Mouse (Mus musculus): ENCODE data around the gene Stk39.
A peak's percentile ranks its signal among the peaks of the same experiment; 100 is the strongest.

The Stk39 gene

DNA sequence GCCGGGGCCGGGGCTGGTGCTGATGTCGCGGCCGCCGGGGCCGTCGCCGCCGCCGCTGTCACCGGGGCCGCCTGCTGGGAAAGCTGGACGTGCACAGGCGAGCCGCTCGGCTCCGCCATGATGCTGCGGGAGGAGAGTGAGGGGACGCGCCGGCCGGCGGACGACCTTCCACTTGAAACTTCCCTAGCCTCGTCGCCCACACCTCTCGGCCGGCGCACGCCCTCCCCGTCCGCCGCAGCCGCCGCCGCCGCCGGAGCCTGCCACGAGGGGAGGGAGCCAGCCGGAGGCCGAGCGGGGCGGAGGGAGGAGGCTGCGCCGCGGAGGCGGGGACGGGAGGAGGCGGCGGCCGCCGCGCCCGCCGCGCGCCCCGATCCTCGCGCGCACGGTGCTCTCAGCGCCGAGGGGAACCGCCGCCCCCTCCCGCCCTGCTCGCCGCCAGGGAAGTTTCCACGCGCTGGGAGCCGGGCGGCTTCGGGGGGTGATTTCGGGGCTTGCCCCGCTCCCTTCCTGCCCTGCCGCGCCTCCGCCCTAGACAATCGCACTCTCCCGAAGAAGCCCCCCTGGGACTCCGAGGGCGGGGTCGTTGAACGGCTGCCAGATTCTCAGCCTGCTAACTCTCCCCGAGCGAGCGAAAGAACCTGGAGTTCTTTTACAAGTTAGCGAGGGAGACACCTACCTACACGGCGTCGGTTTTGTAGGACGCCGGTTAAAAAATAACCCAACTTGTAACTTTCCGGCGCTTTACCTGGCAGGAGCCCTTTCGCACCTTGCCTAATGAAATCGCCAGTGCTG is at the start of gene Stk39:
Stk39 (minus strand) TSS at position 510 of the 792 bp plus-strand sequence.
- DNase-seq (ENCODE audit: low spot score in 2 of 2): peak; percentile 75 to 84

DNA sequence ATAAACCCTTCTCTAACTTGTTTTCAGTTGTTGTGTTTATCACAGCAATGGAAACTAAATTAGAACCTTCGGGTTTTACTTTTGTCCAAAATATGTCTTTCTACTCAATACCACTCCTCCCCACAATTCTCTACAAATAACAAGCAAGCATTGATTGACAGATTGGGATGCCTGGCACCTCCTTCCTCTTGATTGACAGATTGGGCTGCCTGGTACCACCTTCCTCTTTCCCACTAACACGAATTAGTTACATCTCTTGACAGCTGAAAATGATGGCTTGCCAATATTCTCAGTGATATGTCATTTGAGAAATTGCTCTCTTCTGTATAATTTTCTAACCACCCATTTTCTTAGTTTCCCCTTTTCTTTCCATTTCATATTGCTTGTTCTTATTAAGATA is 43.3 kb upstream of the Stk39 start:
- DNase-seq (ENCODE audit: low spot score in 2 of 2): no peak

DNA sequence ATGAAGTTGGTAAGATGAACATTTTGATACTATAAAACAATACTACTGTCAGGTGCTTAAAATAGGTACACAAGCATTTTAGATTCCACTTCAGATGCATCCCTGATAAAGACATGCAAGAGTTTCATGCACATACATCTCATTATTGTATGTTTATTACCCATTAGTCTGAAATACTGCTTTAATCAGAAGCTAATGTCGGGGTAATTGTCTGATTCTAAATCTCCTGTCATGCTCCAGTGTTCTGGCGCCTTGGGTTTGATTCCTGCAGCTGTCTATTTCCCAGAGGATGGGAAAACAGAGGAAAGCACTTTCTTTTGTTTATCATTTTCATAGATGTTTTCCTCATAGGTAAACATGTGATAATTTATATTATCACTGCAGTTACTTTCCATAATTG is 31.1 kb upstream of the Stk39 start:
- no peak for DNase-seq (ENCODE audit: low spot score in 2 of 2)

DNA sequence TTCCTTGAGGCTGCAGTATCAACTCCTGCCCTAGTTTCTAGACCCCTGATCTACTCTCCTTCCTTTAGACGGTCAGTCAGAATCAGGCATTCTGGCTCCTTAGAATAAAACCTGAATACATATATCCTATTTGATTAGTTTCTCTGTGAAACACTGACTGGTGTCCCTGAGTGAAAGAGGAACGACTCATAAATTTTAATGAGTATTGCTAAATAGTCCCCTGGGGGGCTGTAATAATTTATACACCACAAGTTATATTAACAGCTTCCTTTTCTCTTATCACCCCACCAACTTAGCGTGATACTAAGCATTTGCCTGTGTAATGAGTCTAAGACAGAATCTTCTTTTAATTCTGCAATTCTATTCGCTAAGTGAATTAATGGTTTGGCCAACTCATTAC is 30.7 kb upstream of the Stk39 start:
- DNase-seq (ENCODE audit: low spot score in 2 of 2): no peak

DNA sequence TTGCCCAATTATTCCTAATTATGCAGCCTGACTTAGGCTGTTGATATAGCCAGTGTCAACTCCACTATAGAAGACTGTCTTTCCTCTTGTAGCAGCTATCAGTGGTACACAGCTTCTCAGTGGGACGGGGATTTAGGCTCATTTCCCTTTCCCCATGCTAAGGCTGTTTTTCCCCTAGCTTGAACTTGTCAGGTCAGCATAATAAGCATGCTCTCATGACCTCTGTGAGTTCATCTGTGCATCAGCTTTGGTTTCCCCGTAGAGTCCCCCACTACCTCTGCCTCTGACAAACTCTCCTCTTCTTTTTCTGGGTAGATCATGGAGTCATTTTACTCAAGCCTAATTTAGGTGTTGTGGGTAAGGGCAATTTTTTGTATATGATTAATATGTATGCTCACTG is 30.2 kb upstream of the Stk39 start:
- no peak for DNase-seq (ENCODE audit: low spot score in 2 of 2)

DNA sequence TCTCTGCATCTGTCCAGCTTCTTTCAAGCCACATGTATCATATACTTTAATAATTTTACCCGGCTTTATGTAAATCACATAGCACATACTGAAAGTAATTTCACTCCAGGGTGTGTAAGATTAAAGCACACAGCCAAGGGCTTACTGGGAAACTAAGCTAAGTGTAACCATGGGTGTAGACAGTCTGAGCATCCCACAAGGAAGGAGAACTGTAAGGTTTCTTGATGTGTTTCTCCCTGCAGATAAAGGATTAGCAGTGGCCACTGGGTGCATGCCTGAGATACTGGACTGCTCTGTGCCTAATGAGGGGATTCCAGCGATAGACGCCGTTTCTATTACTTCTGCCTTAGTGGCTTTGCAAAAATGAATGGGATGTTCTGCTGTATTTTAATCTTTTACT is 14.2 kb upstream of the Stk39 start:
- DNase-seq (ENCODE audit: low spot score in 2 of 2): no peak

DNA sequence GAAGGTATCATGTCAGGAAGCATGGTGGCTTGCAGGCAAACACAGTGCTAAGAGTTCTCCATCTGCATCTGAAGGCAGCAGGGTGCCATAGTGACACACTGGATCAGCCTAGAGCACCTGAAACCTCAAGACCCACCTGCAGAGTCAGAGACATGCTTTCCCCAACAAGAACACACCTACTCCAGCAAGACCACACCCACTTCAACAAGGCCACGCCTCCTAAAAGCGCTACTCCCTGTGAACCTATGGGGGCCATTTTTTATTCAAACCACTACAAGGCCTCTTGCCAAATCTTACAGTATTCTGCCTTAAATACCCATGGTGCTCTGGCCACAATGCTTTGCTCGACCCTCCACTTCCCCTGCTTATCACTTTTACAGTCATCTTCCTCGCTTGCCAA is 13.1 kb upstream of the Stk39 start:
- no peak for DNase-seq (ENCODE audit: low spot score in 2 of 2)

DNA sequence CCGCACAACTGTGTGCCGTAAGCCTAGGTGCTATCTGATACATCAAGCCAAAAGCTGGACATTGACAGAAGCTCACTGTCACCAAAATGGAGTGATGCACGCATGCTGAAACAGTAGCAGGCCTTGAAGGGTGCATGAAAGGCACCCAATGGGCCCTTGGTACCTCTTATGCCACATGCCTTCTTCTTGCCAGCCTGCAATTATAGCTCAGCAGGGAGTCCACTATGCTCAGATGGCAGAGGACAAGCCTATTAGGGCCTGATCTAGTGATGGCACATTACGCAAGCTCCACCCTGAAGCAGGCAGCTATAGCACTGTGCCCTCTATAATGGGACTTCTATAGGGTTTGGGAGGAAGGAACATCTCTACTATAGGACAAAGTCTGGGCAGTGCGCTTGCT is 10.8 kb upstream of the Stk39 start:
- DNase-seq (ENCODE audit: low spot score in 2 of 2): no peak

DNA sequence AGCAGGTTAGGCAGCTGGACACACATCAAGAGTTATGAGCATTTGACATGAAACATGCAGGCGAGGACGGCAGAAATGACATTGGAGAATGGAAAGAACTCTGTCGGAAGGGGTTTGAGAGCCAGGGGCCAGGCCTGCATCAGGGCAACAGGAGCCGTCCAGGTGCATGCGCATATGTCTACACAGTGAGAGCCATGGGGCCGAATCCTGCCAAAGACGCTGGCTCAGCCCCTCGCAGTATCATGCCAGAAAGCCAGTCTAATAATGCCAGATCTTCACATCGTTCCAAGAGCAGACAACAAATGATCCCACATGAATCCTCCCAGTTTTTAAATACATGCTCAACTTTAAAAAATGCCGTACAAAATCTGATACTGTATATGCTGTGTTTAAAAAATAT is 7.8 kb upstream of the Stk39 start:
- DNase-seq (ENCODE audit: low spot score in 2 of 2): no peak

DNA sequence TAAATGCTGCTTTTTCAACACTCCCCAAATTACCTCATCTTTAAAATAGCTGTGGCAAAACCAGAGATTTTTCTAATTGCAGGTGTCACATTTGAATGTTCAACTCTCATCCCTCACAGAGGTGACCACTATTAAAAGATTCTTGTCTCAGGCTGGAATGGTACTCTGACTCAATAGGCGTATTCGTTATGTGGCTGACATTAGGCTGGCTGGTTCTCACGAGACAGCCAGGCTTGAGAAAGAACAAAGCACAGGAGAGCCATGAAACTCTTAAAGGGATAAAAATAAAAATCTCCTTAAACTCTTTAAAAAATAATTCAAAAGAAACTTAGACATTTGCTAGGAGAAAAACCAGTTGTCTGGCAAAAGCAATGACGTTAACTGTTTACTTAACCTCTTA is 853 bp upstream of the Stk39 start:
- DNase-seq (ENCODE audit: low spot score in 2 of 2): no peak

DNA sequence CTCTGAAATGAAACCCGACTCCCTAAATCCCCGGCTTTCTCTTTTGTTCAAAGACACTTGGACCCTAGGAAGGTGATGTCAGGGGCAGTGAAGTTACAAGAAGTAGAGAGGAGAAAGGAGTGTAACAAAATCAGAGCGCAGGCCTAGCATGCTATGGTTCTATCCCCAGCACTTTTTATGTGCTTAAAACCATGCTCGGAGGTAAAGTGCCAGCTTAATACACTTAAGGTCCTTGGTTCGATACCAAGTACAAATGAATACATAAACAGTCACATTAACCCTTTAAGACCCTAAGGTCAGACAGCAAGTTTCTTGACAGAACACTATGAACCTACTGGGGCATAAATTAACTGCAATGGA is 463 bp upstream of the Stk39 start:
- DNase-seq (ENCODE audit: low spot score in 2 of 2): no peak

DNA sequence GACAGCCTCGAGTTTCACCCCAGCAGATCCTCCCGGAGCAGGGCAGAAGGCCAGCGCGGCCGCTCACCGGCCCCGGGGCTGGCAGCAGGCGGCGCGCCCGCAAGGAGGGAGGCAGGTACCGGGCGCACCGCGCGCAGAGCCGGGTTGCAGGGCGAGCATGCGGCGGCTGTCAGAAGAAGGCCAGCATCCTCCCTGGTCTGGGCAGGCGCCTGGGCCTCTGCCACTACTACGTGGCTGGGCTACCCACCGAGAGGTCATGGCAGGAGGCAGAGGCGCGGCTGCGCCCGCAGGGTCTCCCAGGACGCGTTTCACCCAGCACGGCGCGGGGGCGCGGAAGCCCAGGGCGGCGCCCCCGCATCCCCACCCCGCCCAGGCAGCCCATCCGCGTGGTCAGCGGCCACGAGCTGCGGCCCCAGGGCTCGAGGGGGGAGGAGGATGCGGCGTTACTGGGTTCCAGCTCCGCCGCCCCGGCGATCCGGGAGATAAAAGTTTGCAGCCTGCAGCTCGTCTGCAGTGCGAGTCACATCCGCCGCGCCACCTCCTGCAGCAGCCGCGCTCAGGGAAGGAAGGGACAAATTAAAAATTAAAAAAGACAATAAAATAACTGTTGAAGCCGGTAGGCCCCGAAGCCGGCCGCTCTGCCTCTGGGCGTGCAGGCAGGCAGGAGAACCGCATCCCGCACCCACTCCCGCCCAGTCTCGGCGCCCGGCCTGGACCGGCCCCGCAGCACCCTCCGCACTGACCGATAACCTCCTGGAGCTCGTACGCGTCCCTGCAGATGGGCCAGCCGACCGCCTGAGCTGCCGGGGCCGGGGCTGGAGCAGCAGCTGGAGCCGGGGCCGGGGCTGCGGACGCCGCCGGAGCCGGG is 943 bp downstream of the Stk39 start:
- DNase-seq (ENCODE audit: low spot score in 2 of 2): peak; percentile 52 to 62

DNA sequence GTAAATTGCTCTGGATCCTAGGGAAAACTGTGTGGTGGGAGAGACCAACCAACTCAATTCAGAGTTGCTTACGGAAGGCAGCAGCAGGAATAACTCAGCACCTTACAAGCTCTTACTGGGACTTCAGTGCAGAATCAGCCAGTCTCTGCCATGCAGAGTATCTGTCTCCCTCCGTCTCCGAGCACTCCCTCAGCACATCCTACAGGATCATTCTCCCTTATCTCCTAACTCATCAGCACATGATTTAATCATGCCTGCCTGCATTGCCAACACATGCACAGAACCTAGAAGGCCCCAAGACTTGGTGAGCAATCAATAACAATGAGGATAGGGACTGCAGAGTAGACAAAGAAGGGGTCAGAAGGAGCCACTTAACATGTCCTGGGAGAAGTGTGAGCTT is 2.6 kb downstream of the Stk39 start:
- no peak for DNase-seq (ENCODE audit: low spot score in 2 of 2)

DNA sequence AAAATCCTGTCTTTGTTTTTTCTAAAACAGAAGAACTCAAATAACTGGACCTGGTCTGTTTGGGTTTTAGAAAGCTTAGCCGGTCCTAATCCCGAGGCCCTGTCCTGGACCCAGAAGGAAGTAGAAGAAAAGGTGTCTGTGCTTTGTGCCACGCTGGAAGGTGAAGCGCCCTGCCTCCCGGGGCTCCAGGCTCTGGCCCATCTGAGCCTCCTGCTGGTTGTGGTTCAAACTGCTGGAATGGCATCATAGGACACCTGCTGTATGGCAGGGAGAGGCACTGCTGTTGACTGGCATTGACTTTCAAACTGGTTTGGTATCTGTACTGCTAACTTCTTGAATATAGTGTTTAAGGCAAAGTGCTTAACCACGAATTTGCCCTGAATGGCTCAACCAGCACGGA is 3.4 kb downstream of the Stk39 start:
- peak in 1 of 2 experiments; percentile 28 for DNase-seq (ENCODE audit: low spot score in 2 of 2)

DNA sequence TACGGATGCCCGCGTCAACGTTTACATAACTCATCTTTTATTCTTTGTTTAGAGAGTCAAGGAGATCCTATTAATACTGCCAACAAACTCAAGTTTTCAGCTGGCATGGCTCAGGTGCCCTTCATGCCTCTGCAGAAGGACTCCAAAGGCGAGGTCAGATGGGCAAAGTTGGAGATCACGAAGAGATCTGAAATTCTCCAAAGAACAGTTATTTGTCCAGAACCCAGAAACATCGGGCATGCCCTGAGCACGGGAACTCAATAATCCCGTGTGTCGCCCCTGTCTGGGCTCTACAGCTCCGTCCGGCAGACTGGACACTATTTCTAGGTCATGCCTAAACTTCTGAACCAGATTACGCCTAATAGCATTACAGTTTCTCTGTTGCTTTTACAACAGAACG is 3.8 kb downstream of the Stk39 start:
- no peak for DNase-seq (ENCODE audit: low spot score in 2 of 2)

DNA sequence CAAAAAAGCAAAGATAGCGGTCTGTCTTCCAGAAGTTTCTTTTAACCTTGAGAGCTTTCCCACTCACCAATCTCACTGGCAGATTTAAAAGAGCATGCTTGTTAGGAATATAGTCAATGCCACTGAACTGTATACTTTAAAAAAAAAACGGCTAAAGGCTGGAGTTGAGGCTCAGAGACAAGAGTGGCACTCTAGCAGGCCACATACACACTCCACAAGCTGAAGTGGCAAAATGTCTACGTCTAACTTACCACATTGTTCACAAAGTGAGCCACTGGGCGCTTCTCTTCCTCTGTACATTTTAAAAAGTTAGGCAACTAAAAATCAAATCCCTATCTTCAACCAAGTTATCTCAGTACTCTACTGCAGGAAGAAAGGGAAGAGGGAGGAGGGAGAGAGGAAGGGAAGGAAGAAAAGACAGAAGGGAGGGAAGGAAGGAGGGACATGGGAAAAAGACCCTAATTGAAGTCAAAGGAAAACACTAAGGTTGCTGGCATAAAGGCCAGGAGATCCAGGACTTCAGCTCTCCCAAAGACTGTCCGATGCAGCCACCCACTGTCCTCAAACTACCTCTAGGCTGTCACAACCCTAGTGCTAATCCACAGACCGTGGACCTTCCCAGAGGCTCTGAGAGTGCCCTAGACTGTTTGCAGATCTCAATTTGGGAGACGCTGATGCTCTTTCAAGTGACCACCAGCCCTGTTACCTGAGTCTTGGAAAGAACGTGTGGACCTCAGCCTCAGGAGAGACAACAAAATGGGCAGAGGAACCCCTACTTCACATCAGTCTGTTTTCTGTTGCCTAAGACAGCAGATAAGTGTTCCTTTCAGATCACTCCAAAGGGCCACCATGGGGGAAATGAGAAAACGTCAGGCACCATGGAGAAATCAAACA is 4.7 kb downstream of the Stk39 start:
- no peak for DNase-seq (ENCODE audit: low spot score in 2 of 2)

DNA sequence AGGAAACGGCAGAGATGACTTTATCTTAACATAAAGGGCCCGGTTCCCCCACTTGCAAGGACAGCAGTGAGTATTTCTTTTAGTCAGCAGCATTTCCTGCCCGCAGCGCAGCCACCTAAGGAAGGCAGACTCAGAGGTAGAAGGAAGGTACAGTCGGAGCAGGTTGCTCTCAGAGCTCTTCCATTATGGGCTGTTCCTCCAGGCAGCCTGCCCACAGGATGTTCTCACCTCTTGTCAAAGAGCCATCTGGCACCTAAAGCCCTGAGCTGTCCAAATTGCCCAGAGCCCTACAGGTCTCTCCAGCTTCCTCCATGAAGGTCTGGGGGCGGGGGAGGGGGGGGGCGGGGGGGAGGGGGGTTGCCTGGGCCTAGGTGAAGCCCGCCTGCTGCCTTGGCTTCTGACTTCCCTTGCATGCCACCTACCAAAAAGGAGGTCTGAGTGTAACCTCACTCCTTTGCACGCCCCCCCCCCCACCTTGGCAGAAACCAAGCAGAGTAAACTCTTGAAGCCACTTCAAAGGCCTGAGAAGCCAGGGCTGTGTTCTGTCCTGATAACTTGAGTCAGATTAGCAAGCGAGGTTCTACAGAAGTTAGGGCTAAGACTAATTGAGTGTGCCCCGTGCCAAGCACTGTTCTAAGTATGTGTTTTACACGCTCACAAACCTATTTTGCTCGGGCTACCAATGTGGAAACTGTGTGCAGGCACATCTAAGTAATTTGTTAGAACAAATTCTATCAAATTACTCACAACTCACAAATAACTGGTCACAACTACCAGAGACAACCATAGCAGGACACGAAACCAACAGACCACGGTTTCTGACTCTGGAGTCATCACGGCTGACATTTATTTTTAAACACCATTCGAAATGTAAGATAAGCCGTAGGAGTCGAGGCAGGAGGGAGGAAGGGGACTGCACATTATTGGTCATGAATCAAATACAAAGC is 5.7 kb downstream of the Stk39 start:
- no peak for DNase-seq (ENCODE audit: low spot score in 2 of 2)

DNA sequence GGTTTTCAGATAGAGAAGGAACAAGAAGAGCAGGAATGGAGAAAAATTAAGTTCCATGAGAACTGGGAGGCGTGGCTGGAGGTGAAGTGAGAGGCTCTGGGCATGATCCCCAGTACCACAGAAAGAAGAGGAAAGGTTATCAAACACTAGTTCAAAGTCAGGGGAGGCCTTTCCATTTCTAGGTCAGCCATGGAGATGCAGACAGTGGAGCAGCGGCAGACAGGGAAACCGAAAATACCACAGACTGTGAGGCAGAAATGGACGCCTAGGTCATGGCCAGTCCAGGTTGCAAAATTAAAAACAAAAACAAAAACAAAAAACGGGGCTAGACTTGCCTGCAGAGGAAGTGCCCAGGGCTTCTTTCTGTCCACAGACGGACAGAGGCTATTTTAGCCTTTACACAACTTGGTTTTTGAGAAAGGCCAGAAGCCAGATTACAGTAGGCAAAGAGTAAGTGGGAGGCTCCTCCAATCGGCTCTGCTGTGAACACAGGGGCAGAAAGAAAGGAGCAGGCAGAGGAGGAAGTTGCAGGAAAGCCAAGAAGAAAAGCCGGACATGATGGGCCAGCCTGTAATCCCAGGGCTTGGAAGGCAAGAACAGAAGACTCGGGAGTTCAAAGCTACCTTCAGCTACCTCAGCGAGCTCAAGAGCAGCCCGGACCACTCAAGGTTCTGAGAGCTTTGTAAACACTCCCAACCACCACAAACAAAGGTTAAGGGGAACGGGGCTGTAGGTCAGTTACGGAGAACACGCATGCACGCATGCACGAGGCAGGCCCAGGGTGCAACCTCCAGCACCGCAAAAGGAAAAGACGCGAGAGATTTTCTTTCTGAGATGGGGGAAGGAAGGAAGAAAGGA is 6.6 kb downstream of the Stk39 start:
- no peak for DNase-seq (ENCODE audit: low spot score in 2 of 2)

DNA sequence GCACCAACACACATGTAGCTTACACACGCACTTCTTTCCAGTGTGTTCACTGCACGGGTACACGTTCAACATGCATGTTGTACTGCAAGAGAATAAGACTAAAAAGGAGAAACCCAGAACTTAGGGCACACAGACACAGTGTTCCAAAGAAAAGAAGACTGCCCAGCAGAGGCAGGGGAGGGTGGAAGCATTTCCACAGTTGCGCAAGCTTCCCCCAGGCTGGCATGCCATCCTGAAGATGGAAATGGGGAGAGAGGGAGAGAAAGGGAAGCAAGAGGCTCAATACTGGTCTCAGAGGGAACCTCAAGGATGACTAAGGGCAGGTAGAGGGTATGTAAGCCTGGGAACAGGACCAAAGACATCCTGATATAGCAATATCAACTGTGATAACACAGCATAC is 7.6 kb downstream of the Stk39 start:
- DNase-seq (ENCODE audit: low spot score in 2 of 2): no peak

DNA sequence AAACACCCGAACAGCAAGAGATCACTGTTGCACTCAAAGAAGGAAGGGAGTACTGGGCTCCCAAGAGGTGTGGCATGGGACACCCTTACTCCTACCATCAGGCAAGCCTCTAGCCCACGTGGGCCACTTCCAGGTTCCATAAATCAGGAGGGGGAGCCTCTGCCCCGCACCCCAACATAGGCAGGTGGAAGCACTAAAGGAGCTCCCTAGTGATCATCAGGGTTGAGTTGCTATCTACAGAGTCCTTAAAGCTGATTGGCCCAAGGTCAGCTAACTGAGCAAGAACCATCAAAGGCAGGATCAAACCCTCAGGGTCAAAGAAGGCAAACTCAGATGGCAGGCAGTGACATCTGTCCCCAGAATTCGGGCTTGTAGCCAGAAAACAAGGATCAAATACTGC is 8.3 kb downstream of the Stk39 start:
- DNase-seq (ENCODE audit: low spot score in 2 of 2): no peak
